Mouse (Mus musculus): ENCODE measurements around the gene Sema4b. TPM values are rescaled to one million over a fixed set of nuclear protein-coding genes. Genes with fewer than 3 reads are reported as not detected.

Sema4b gene
- total and polyA plus RNA-seq, 3 experiments = 1.5 to 9.4 (median 6.7) TPM

GRCm38 (mm10) chr7:80215398-80215797 is 28.8 kb downstream of the Sema4b start:
- no peak overlapping the region for H3K27ac ChIP-seq (ENCODE audit: insufficient read depth, low read depth)
- peaks cover 14% of the 10 kb centered on the region for H3K79me2 ChIP-seq (replicated peaks; ENCODE audit: control insufficient read depth, extremely low read depth, insufficient read depth, poor library complexity, severe bottlenecking)
- H3K4me1 ChIP-seq (ENCODE audit: control insufficient read depth in 1 of 2, insufficient read depth in 2 of 2) = peaks cover 33 to 53% of the 10 kb centered on the region in 2 experiments
- no peaks in the 10 kb centered on the region for H3K9me3 ChIP-seq (replicated peaks; ENCODE audit: low read length)
- no peaks in the 10 kb centered on the region for H3K27me3 ChIP-seq (replicated peaks)
- no peak overlapping the region for H3K9ac ChIP-seq (ENCODE audit: insufficient read depth, low read depth)
- in situ Hi-C loops (cut with MboI; ENCODE audit: low pct_ligation_motif_present, low pct_unique_long_range_greater_than_20kb, low sequenced_read_pairs) (no loop called here), dilution Hi-C loops (cut with MboI; ENCODE audit: extremely low pct_ligation_motif_present, extremely low pct_unique_long_range_greater_than_20kb, low sequenced_read_pairs) (no loop called here)
- peaks cover 53 to 56% of the 10 kb centered on the region in 2 experiments for H3K36me3 ChIP-seq (replicated peaks in 1 of 2; ENCODE audit: control insufficient read depth in 1 of 2, insufficient read depth in 1 of 2, low read length in 1 of 2)
- H3K4me2 ChIP-seq (ENCODE audit: insufficient read depth, low read depth, poor library complexity, severe bottlenecking) = no peak overlapping the region
- DNase-seq (ENCODE audit: extremely low read depth) = peak; percentile 81
- TF ChIP-seq KAT2A (IDR thresholded peaks at IDR 0.05; ENCODE audit: insufficient replicate concordance, low read length) = no peak
- no peak for TF ChIP-seq ZKSCAN1 (IDR thresholded peaks at IDR 0.05; ENCODE audit: borderline replicate concordance, low read depth, low read length)
- TF ChIP-seq ELF1 (IDR thresholded peaks at IDR 0.05; ENCODE audit: low read depth, low read length) = no peak
- TF ChIP-seq MXI1 (IDR thresholded peaks at IDR 0.05; ENCODE audit: low read depth, low read length) = no peak; the same call in 1 of the 2 replicates
- TF ChIP-seq POLR2A (IDR thresholded peaks at IDR 0.05; ENCODE audit: low read depth, low read length) = no peak
- peak; percentile 68 for TF ChIP-seq ZC3H11A (IDR thresholded peaks at IDR 0.05; ENCODE audit: low read depth, low read length)
- TF ChIP-seq SIN3A (IDR thresholded peaks at IDR 0.05; ENCODE audit: low read length) = peak; percentile 58; the same call in 1 of the 2 replicates
- no peak for TF ChIP-seq ETS1 (conservative IDR thresholded peaks at IDR 0.05; ENCODE audit: low read depth, low read length)
- TF ChIP-seq ZNF384 (IDR thresholded peaks at IDR 0.05; ENCODE audit: low read depth, low read length) = peak; percentile 27; the same call in 1 of the 2 replicates
- TF ChIP-seq JUND (conservative IDR thresholded peaks at IDR 0.05; ENCODE audit: low read depth, low read length) = no peak
- no peak for TF ChIP-seq CHD2 (IDR thresholded peaks at IDR 0.05; ENCODE audit: low read length)
- 0 out of 2 replicates have a peak, but pooled peaks have one; percentile 38 for TF ChIP-seq MAX (IDR thresholded peaks at IDR 0.05; ENCODE audit: low read length)
- no peak for TF ChIP-seq USF1 (IDR thresholded peaks at IDR 0.05; ENCODE audit: low read depth, low read length)
- TF ChIP-seq MYC (IDR thresholded peaks at IDR 0.05; ENCODE audit: low read depth, low read length) = 0 out of 2 replicates have a peak, but pooled peaks have one; percentile 40
- TF ChIP-seq USF2 (conservative IDR thresholded peaks at IDR 0.05; ENCODE audit: low read depth, low read length) = no peak
- peak; percentile 51; the same call in 1 of the 2 replicates for TF ChIP-seq NELFE (IDR thresholded peaks at IDR 0.05; ENCODE audit: low read depth, low read length)
- no peak for TF ChIP-seq JUN (IDR thresholded peaks at IDR 0.05; ENCODE audit: insufficient read depth, low read depth, low read length)
- peak; percentile 49; the same call in 1 of the 2 replicates for TF ChIP-seq BHLHE40 (IDR thresholded peaks at IDR 0.05; ENCODE audit: low read depth, low read length)
- peak; percentile 55 to 87 for TF ChIP-seq CTCF (conservative IDR thresholded peaks at IDR 0.05 in 1 of 2, IDR thresholded peaks at IDR 0.05 in 1 of 2; ENCODE audit: low read depth in 2 of 2, low read length in 2 of 2)
- peak; percentile 97 for TF ChIP-seq SMC3 (IDR thresholded peaks at IDR 0.05; ENCODE audit: low read depth, low read length)
- 0 out of 2 replicates have a peak, but pooled peaks have one; percentile 20 for TF ChIP-seq MEF2A (IDR thresholded peaks at IDR 0.05; ENCODE audit: borderline replicate concordance, low read depth, low read length)
- no peak for TF ChIP-seq UBTF (IDR thresholded peaks at IDR 0.05; ENCODE audit: low read depth, low read length)
- no peak for TF ChIP-seq PAX5 (IDR thresholded peaks at IDR 0.05; ENCODE audit: low read length)
- no peak for TF ChIP-seq TBP (conservative IDR thresholded peaks at IDR 0.05; ENCODE audit: low read depth, low read length)
- no peak for TF ChIP-seq MAFK (IDR thresholded peaks at IDR 0.05; ENCODE audit: insufficient replicate concordance, low read length)
- no peak for TF ChIP-seq RCOR1 (conservative IDR thresholded peaks at IDR 0.05; ENCODE audit: low read depth, low read length)
- peak; percentile 35; the same call in 1 of the 2 replicates for TF ChIP-seq TCF12 (IDR thresholded peaks at IDR 0.05; ENCODE audit: low read depth, low read length)
- TF ChIP-seq ZMIZ1 (IDR thresholded peaks at IDR 0.05; ENCODE audit: low read depth, low read length) = no peak
- no peak for TF ChIP-seq CHD1 (IDR thresholded peaks at IDR 0.05; ENCODE audit: low read depth, low read length)
- no peak for TF ChIP-seq NRF1 (IDR thresholded peaks at IDR 0.05; ENCODE audit: low read depth, low read length)
- TF ChIP-seq HCFC1 (IDR thresholded peaks at IDR 0.05; ENCODE audit: low read depth, low read length) = no peak
- TF ChIP-seq MAZ (IDR thresholded peaks at IDR 0.05; ENCODE audit: low read depth, low read length) = peak; percentile 72; the same call in 1 of the 2 replicates
- TF ChIP-seq GABPA (IDR thresholded peaks at IDR 0.05; ENCODE audit: insufficient replicate concordance, low read depth, low read length) = no peak
- TF ChIP-seq E2F4 (IDR thresholded peaks at IDR 0.05; ENCODE audit: insufficient replicate concordance, low read depth, low read length) = no peak
- TF ChIP-seq EP300 (IDR thresholded peaks at IDR 0.05; ENCODE audit: low read length) = no peak
- peak; percentile 83 for TF ChIP-seq RAD21 (IDR thresholded peaks at IDR 0.05; ENCODE audit: low read depth, low read length)
- no peak for TF ChIP-seq POLR2AphosphoS2 (IDR thresholded peaks at IDR 0.05; ENCODE audit: low read depth, low read length)
- TF ChIP-seq IRF4 (IDR thresholded peaks at IDR 0.05; ENCODE audit: low read depth, low read length) = peak; percentile 38; the same call in 1 of the 2 replicates
- no peak overlapping the region for H3K4me3 ChIP-seq (replicated peaks in 1 of 3; ENCODE audit: low read depth in 2 of 3, low read length in 2 of 3, poor library complexity in 1 of 3)
